In the genomic region with DNA sequence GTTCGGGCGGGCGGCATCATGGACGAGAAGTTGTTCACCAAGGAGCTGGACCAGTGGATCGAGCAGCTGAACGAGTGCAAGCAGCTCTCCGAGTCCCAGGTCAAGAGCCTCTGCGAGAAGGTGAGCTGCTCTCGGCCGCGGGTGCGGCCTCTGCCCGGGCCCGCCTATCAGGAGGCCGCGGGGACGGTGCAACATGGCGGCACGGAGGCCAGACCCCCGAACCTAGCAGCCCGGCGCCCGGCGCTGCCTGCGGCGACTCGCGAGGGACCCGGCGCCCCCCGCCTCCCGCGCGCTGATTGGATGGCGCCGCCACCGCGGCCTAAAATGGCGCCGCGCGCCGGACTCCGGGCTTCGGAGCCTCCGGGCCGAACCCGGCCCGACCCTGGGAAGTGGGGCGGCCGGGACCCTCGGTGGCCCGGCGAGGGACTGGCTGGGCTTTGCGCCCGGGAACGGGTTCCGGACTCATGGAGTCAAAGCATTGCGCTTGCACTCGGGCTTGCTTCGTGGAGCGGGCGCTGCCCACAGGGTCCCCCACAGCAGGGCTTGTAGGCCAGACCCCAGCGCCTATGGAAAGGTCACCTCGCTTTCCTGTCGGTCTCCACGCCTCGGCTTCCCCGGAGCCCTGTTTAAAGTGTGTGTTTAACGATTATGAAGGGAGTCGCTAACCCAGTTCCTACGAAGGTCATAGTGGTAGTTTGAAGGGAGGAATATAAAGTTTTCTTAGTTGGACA, we compare ENCODE assay signal across 9 mouse cellular contexts. TPM values are rescaled to one million over a fixed set of nuclear protein-coding genes. Genes with fewer than 3 reads are reported as not detected.
DNase-seq lines count a peak whose midpoint lies in the region; ATAC-seq and TF ChIP-seq lines count a peak whose summit lies in the region.
"Had no signal": no experiment of that assay in that cellular context is flagged by ENCODE, and none has a peak within 500 bp of the region (broad histone marks: within the 10 kb centered on the region; RNA-seq: fewer than 3 reads in every experiment).

No protein-coding gene starts in this region.

- DNase-seq in heart, postnatal 36 days, result peak; percentile 67 to 76
- DNase-seq in layer of hippocampus, postnatal 10 days (ENCODE audit: low spot score in 2 of 2), result peak; percentile 75 to 83
- peak; percentile 82 for DNase-seq in lung, postnatal 10 days
- DNase-seq in ovary, postnatal 14 days (ENCODE audit: low spot score), result peak; percentile 58
- peak; percentile 83 for DNase-seq in thymus, postnatal 14 days

- no peaks in the 10 kb centered on the region for H3K9me3 ChIP-seq in ES-Bruce4 (replicated peaks; ENCODE audit: control insufficient read depth, insufficient read depth, low read length, poor library complexity, severe bottlenecking)
- H3K9me3 ChIP-seq in forebrain, embryonic 16.5 days (ENCODE audit: control insufficient read depth, low read length), result no peaks in the 10 kb centered on the region

- no peak for TF ChIP-seq EP300 in ES-Bruce4 (IDR thresholded peaks at IDR 0.05; ENCODE audit: insufficient read depth, low read depth, low read length)

- under 1% methylated on average over 63 of the region's 72 CpGs for WGBS in forebrain, embryonic 16.5 days

- H3K27me3 ChIP-seq in ES-Bruce4 (ENCODE audit: control insufficient read depth, insufficient read depth, low read length, poor library complexity, severe bottlenecking), result no peaks in the 10 kb centered on the region
- no peaks in the 10 kb centered on the region for H3K27me3 ChIP-seq in forebrain, embryonic 16.5 days (replicated peaks; ENCODE audit: control insufficient read depth, insufficient read depth, low read length)

- peaks cover 10% of the 10 kb centered on the region for H3K36me3 ChIP-seq in ES-Bruce4 (ENCODE audit: control insufficient read depth, insufficient read depth, low read length, poor library complexity, severe bottlenecking)
- H3K36me3 ChIP-seq in forebrain, embryonic 16.5 days (ENCODE audit: control insufficient read depth, insufficient read depth), result no peaks in the 10 kb centered on the region

- peak overlapping the region; percentile 94 for H3K4me2 ChIP-seq in forebrain, embryonic 16.5 days (ENCODE audit: low read length)

- peak overlapping the region; percentile 95 for H3K9ac ChIP-seq in ES-Bruce4 (ENCODE audit: low read depth, poor library complexity, severe bottlenecking)
- H3K9ac ChIP-seq in forebrain, embryonic 16.5 days (replicated peaks; ENCODE audit: low read depth, low read length), result peak overlapping the region; percentile 97

- ATAC-seq in forebrain, embryonic 16.5 days, result peak; percentile 75

- H3K4me1 ChIP-seq in ES-Bruce4 (ENCODE audit: control insufficient read depth, insufficient read depth, low read length), result no peaks in the 10 kb centered on the region
- peaks cover 24% of the 10 kb centered on the region for H3K4me1 ChIP-seq in brown adipose tissue, adult 24 weeks (ENCODE audit: control insufficient read depth, insufficient read depth, insufficient read length, low read length)
- peaks cover 29% of the 10 kb centered on the region for H3K4me1 ChIP-seq in forebrain, embryonic 16.5 days (replicated peaks; ENCODE audit: control insufficient read depth, insufficient read depth, low read length)

- H3K4me3 ChIP-seq in ES-Bruce4 (ENCODE audit: low read depth, low read length), result peak overlapping the region; percentile 85
- H3K4me3 ChIP-seq in brown adipose tissue, adult 24 weeks (ENCODE audit: insufficient read depth, low read depth, low read length), result peak overlapping the region; percentile 100
- H3K4me3 ChIP-seq in forebrain, embryonic 16.5 days (replicated peaks; ENCODE audit: low read length), result peak overlapping the region; percentile 94

- peak overlapping the region; percentile 70 for H3K27ac ChIP-seq in ES-Bruce4 (ENCODE audit: insufficient read depth, low read length)
- peak overlapping the region; percentile 99 for H3K27ac ChIP-seq in brown adipose tissue, adult 24 weeks (replicated peaks; ENCODE audit: low read depth, low read length)
- H3K27ac ChIP-seq in forebrain, embryonic 16.5 days (ENCODE audit: low read length), result peak overlapping the region; percentile 99

- TF ChIP-seq CTCF in ES-Bruce4 (IDR thresholded peaks at IDR 0.05; ENCODE audit: low read depth, low read length), result no peak

- intact Hi-C loops in heart, postnatal 36 days (cut with DNase I), result loop anchor here (5.0 kb wide), 1 partner anchor 263 kb away; a partner anchor contains a TSS

- TF ChIP-seq POLR2A in ES-Bruce4 (IDR thresholded peaks at IDR 0.05; ENCODE audit: insufficient read depth, low read length), result no peak

RNA-seq across cellular contexts. Expression of a gene that starts 0.7 kb away (rescaled TPM):
- polyA plus RNA-seq in ES-Bruce4 (2011; ENCODE audit: insufficient read depth, insufficient read length, low read depth, missing spikeins), result 103 TPM in 2 replicates
- polyA plus RNA-seq in brown adipose tissue, adult 24 weeks (2012; ENCODE audit: insufficient read depth, insufficient read length, missing spikeins), result 59.4 and 68.0 TPM in 2 replicates
- polyA plus RNA-seq in forebrain, embryonic 16.5 days (2015; fragmentation: Nextera tagmentation; extraction: Ambion mirVana), result 116 and 123 TPM in 2 replicates
- 10 to 100 TPM; 52.5 to 55.2 TPM for total RNA-seq in heart, postnatal 36 days (2021)
- 100 to 1,000 TPM; 139 to 140 TPM for total RNA-seq in layer of hippocampus, postnatal 10 days (2021)

RNA-seq across cellular contexts. Expression of a gene that starts 46.1 kb away (rescaled TPM):
- polyA plus RNA-seq in ES-Bruce4 (2011; ENCODE audit: insufficient read depth, insufficient read length, low read depth, missing spikeins), result not detected in 2 replicates
- polyA plus RNA-seq in brown adipose tissue, adult 24 weeks (2012; ENCODE audit: insufficient read depth, insufficient read length, missing spikeins), result not detected in 2 replicates
- not detected in 2 replicates for polyA plus RNA-seq in forebrain, embryonic 16.5 days (2015; fragmentation: Nextera tagmentation; extraction: Ambion mirVana)
- not detected for total RNA-seq in heart, postnatal 36 days (2021)
- total RNA-seq in layer of hippocampus, postnatal 10 days (2021), result not detected
- total RNA-seq: left cerebral cortex, adult 8-10 months had no signal

Comparison
In these comparisons a context has a peak if more than half of its experiments do, and no peak if none do; other contexts are left out.
1. Peak in every context shown above with its lines: DNase-seq, ATAC-seq, H3K4me3 ChIP-seq and H3K27ac ChIP-seq.